Mouse (Mus musculus): ENCODE data around the gene Cdc5l. TPM values are rescaled to one million over a fixed set of nuclear protein-coding genes. Genes with fewer than 3 reads are reported as not detected.

Gene Cdc5l
- polyA plus RNA-seq, 1 experiment from 2014 or later: 60.1 TPM

GRCm38 (mm10) chr17:45393765-45394164 lies 39.8 kb downstream of the Cdc5l start:
- H3K9me3 ChIP-seq (ENCODE audit: control insufficient read depth, low read length): no peaks in the 10 kb centered on the region
- no peak overlapping the region for H3K4me2 ChIP-seq (ENCODE audit: low read depth, low read length)
- WGBS: 61% methylated on average over 3 of the region's 3 CpGs
- no peaks in the 10 kb centered on the region for H3K27me3 ChIP-seq (ENCODE audit: control insufficient read depth, insufficient read depth, low read depth, low read length)
- no peak for ATAC-seq (ENCODE audit: low read depth)
- no peak overlapping the region for H3K4me3 ChIP-seq (ENCODE audit: low read length)
- no peak overlapping the region for H3K9ac ChIP-seq (ENCODE audit: low read length)
- no peaks in the 10 kb centered on the region for H3K4me1 ChIP-seq (replicated peaks; ENCODE audit: control insufficient read depth, insufficient read depth, low read length)
- H3K27ac ChIP-seq (ENCODE audit: low read length): no peak overlapping the region
- peaks cover 24% of the 10 kb centered on the region for H3K36me3 ChIP-seq (ENCODE audit: control insufficient read depth, insufficient read depth, low read length)

GRCm38 (mm10) chr17:45389896-45390295 lies 43.6 kb downstream of the Cdc5l start:
- no peak for ATAC-seq (ENCODE audit: low read depth)
- Histone ChIP-seq H3K4me2 (ENCODE audit: low read depth, low read length) (no peak overlapping the region), H3K27me3 (ENCODE audit: control insufficient read depth, insufficient read depth, low read depth, low read length) (no peaks in the 10 kb centered on the region), H3K9ac (ENCODE audit: low read length) (no peak overlapping the region), H3K36me3 (ENCODE audit: control insufficient read depth, insufficient read depth, low read length) (peaks cover 20% of the 10 kb centered on the region), H3K9me3 (ENCODE audit: control insufficient read depth, low read length) (no peaks in the 10 kb centered on the region), H3K27ac (ENCODE audit: low read length) (no peak overlapping the region), H3K4me3 (ENCODE audit: low read length) (no peak overlapping the region), H3K4me1 (replicated peaks; ENCODE audit: control insufficient read depth, insufficient read depth, low read length) (no peaks in the 10 kb centered on the region)
- WGBS: 91% methylated on average over 5 of the region's 5 CpGs

- no peaks in the 10 kb centered on the region for H3K4me1 ChIP-seq (replicated peaks; ENCODE audit: control insufficient read depth, insufficient read depth, low read length)
- H3K36me3 ChIP-seq (ENCODE audit: control insufficient read depth, insufficient read depth, low read length): peaks cover 11% of the 10 kb centered on the region
- no peak overlapping the region for H3K27ac ChIP-seq (ENCODE audit: low read length)
- no peak overlapping the region for H3K4me3 ChIP-seq (ENCODE audit: low read length)
- H3K4me2 ChIP-seq (ENCODE audit: low read depth, low read length): no peak overlapping the region
- H3K9ac ChIP-seq (ENCODE audit: low read length): no peak overlapping the region
- H3K9me3 ChIP-seq (ENCODE audit: control insufficient read depth, low read length): no peaks in the 10 kb centered on the region
- no peak for ATAC-seq (ENCODE audit: low read depth)
- WGBS: 80% methylated on average over 7 of the region's 7 CpGs
- H3K27me3 ChIP-seq (ENCODE audit: control insufficient read depth, insufficient read depth, low read depth, low read length): no peaks in the 10 kb centered on the region
Measured at GRCm38 (mm10) chr17:45386986-45387385, 46.6 kb downstream of the Cdc5l start.

- no peak for ATAC-seq (ENCODE audit: low read depth)
- Histone ChIP-seq H3K4me2 (ENCODE audit: low read depth, low read length) (no peak overlapping the region), H3K4me1 (replicated peaks; ENCODE audit: control insufficient read depth, insufficient read depth, low read length) (no peaks in the 10 kb centered on the region), H3K9ac (ENCODE audit: low read length) (no peak overlapping the region), H3K27ac (ENCODE audit: low read length) (no peak overlapping the region), H3K36me3 (ENCODE audit: control insufficient read depth, insufficient read depth, low read length) (no peaks in the 10 kb centered on the region; the same call in 1 of the 2 replicates), H3K27me3 (ENCODE audit: control insufficient read depth, insufficient read depth, low read depth, low read length) (no peaks in the 10 kb centered on the region), H3K9me3 (ENCODE audit: control insufficient read depth, low read length) (no peaks in the 10 kb centered on the region), H3K4me3 (ENCODE audit: low read length) (no peak overlapping the region)
- 80% methylated on average over 3 of the region's 3 CpGs for WGBS
Measured at GRCm38 (mm10) chr17:45383305-45383704, 50.2 kb downstream of the Cdc5l start.

- Histone ChIP-seq H3K36me3 (ENCODE audit: control insufficient read depth, insufficient read depth, low read length) (no peaks in the 10 kb centered on the region; the same call in 1 of the 2 replicates), H3K27ac (ENCODE audit: low read length) (no peak overlapping the region), H3K4me2 (ENCODE audit: low read depth, low read length) (no peak overlapping the region), H3K27me3 (ENCODE audit: control insufficient read depth, insufficient read depth, low read depth, low read length) (no peaks in the 10 kb centered on the region; the same call in 1 of the 2 replicates), H3K9ac (ENCODE audit: low read length) (no peak overlapping the region), H3K4me3 (ENCODE audit: low read length) (no peak overlapping the region), H3K4me1 (replicated peaks; ENCODE audit: control insufficient read depth, insufficient read depth, low read length) (no peaks in the 10 kb centered on the region), H3K9me3 (ENCODE audit: control insufficient read depth, low read length) (no peaks in the 10 kb centered on the region)
- WGBS: 84% methylated on average over 9 of the region's 9 CpGs
- no peak for ATAC-seq (ENCODE audit: low read depth)
Measured at GRCm38 (mm10) chr17:45379271-45379784, 54.2 kb downstream of the Cdc5l start.

- H3K4me1 ChIP-seq (replicated peaks; ENCODE audit: control insufficient read depth, insufficient read depth, low read length): no peaks in the 10 kb centered on the region
- no peak overlapping the region for H3K4me2 ChIP-seq (ENCODE audit: low read depth, low read length)
- no peak overlapping the region for H3K4me3 ChIP-seq (ENCODE audit: low read length)
- no peaks in the 10 kb centered on the region; the same call in 1 of the 2 replicates for H3K27me3 ChIP-seq (ENCODE audit: control insufficient read depth, insufficient read depth, low read depth, low read length)
- no peaks in the 10 kb centered on the region for H3K9me3 ChIP-seq (ENCODE audit: control insufficient read depth, low read length)
- no peak overlapping the region for H3K27ac ChIP-seq (ENCODE audit: low read length)
- ATAC-seq (ENCODE audit: low read depth): no peak
- no peaks in the 10 kb centered on the region; the same call in 1 of the 2 replicates for H3K36me3 ChIP-seq (ENCODE audit: control insufficient read depth, insufficient read depth, low read length)
- H3K9ac ChIP-seq (ENCODE audit: low read length): no peak overlapping the region
- 33% methylated on average over 5 of the region's 5 CpGs for WGBS
Measured at GRCm38 (mm10) chr17:45377323-45377722, 56.2 kb downstream of the Cdc5l start.

GRCm38 (mm10) chr17:45373987-45374608 lies 59.4 kb downstream of the Cdc5l start:
- H3K4me2 ChIP-seq (ENCODE audit: low read depth, low read length): peak overlapping the region; percentile 17
- peak; percentile 79; the same call in 1 of the 2 replicates for ATAC-seq (ENCODE audit: low read depth)
- no peak overlapping the region for H3K4me3 ChIP-seq (ENCODE audit: low read length)
- no peaks in the 10 kb centered on the region; the same call in 1 of the 2 replicates for H3K27me3 ChIP-seq (ENCODE audit: control insufficient read depth, insufficient read depth, low read depth, low read length)
- H3K27ac ChIP-seq (ENCODE audit: low read length): no peak overlapping the region
- no peak overlapping the region for H3K9ac ChIP-seq (ENCODE audit: low read length)
- no peaks in the 10 kb centered on the region for H3K4me1 ChIP-seq (replicated peaks; ENCODE audit: control insufficient read depth, insufficient read depth, low read length)
- H3K36me3 ChIP-seq (ENCODE audit: control insufficient read depth, insufficient read depth, low read length): no peaks in the 10 kb centered on the region
- H3K9me3 ChIP-seq (ENCODE audit: control insufficient read depth, low read length): no peaks in the 10 kb centered on the region
- WGBS: 20% methylated on average over 13 of the region's 13 CpGs

GRCm38 (mm10) chr17:45371042-45371441 lies 62.5 kb downstream of the Cdc5l start:
- no peak overlapping the region for H3K4me3 ChIP-seq (ENCODE audit: low read length)
- no peaks in the 10 kb centered on the region; the same call in 1 of the 2 replicates for H3K27me3 ChIP-seq (ENCODE audit: control insufficient read depth, insufficient read depth, low read depth, low read length)
- H3K9ac ChIP-seq (ENCODE audit: low read length): no peak overlapping the region
- no peaks in the 10 kb centered on the region for H3K9me3 ChIP-seq (ENCODE audit: control insufficient read depth, low read length)
- H3K4me2 ChIP-seq (ENCODE audit: low read depth, low read length): no peak overlapping the region
- no peaks in the 10 kb centered on the region for H3K4me1 ChIP-seq (replicated peaks; ENCODE audit: control insufficient read depth, insufficient read depth, low read length)
- H3K36me3 ChIP-seq (ENCODE audit: control insufficient read depth, insufficient read depth, low read length): no peaks in the 10 kb centered on the region
- H3K27ac ChIP-seq (ENCODE audit: low read length): no peak overlapping the region
- no peak for ATAC-seq (ENCODE audit: low read depth)
- WGBS: 67% methylated on average over 9 of the region's 9 CpGs

- Histone ChIP-seq H3K4me3 (ENCODE audit: low read length) (no peak overlapping the region), H3K9ac (ENCODE audit: low read length) (no peak overlapping the region), H3K9me3 (ENCODE audit: control insufficient read depth, low read length) (no peaks in the 10 kb centered on the region), H3K36me3 (ENCODE audit: control insufficient read depth, insufficient read depth, low read length) (no peaks in the 10 kb centered on the region), H3K4me1 (replicated peaks; ENCODE audit: control insufficient read depth, insufficient read depth, low read length) (no peaks in the 10 kb centered on the region), H3K4me2 (ENCODE audit: low read depth, low read length) (no peak overlapping the region), H3K27me3 (ENCODE audit: control insufficient read depth, insufficient read depth, low read depth, low read length) (no peaks in the 10 kb centered on the region; the same call in 1 of the 2 replicates), H3K27ac (ENCODE audit: low read length) (no peak overlapping the region)
- ATAC-seq (ENCODE audit: low read depth): no peak
- WGBS: 31% methylated on average over 5 of the region's 5 CpGs
Measured at GRCm38 (mm10) chr17:45370535-45370934, 63.0 kb downstream of the Cdc5l start.

All from lung, embryonic 16.5 days (tissue).